Mouse (Mus musculus) limb, embryonic 15.5 days (tissue): ENCODE data around the gene Nlrc5. TPM values are rescaled to one million over a fixed set of nuclear protein-coding genes. Genes with fewer than 3 reads are reported as not detected.
"Not testable (repeated sequence)": the region's sequence is repeated elsewhere in the genome, so short reads cannot be mapped to it uniquely, and the experiment has no call there.

Source experiments
- ATAC-seq: fragments of 200-750 bp; cut with Nextera tagmentation; 2 replicates; pipeline ENCODE4 v1.8.0; 2017; ENCODE audit warnings: low read depth, moderate TSS enrichment; ENCODE audit not compliant: insufficient number of reproducible peaks, low FRiP score, low TSS enrichment
- H3K27ac ChIP-seq: fragments of 300-500 bp; sonication (generic); 2 replicates; pipeline ENCODE4 v1.5.1; 2015; ENCODE audit warnings: moderate library complexity, mild to moderate bottlenecking, inconsistent platforms
- H3K27me3 ChIP-seq: fragments of 300-500 bp; sonication (generic); 2 replicates; pipeline ENCODE4 v1.6.1; 2015; ENCODE audit warnings: inconsistent platforms
- H3K36me3 ChIP-seq: fragments of 300-500 bp; sonication (generic); 2 replicates; pipeline ENCODE4 v1.6.1; 2015; ENCODE audit warnings: inconsistent platforms
- H3K4me1 ChIP-seq: fragments of 300-500 bp; sonication (generic); 2 replicates; pipeline ENCODE4 v1.6.1; 2015; ENCODE audit warnings: inconsistent platforms
- H3K4me2 ChIP-seq: fragments of 300-500 bp; sonication (generic); 2 replicates; pipeline ENCODE4 v1.6.1; 2015; ENCODE audit warnings: mild to moderate bottlenecking, inconsistent platforms
- H3K4me3 ChIP-seq: fragments of 300-500 bp; sonication (generic); 2 replicates; pipeline ENCODE4 v1.5.1; 2015; ENCODE audit warnings: mild to moderate bottlenecking, inconsistent platforms
- H3K9ac ChIP-seq: fragments of 300-500 bp; sonication (generic); 2 replicates; pipeline ENCODE4 v1.6.1; 2015; ENCODE audit warnings: inconsistent platforms
- H3K9me3 ChIP-seq: fragments of 300-500 bp; sonication (generic); 2 replicates; pipeline ENCODE4 v1.6.1; 2016; ENCODE audit warnings: inconsistent platforms
- WGBS: fragments of 180-500 bp; shearing (Covaris S2); methylation state at CpG from one replicate; pipeline ENCODE4 v1.1.7; 2015; 5-methylcytosine and 5-hydroxymethylcytosine counted together
- polyA plus RNA-seq: library from polyadenylated mRNA; unstranded; fragments of >200 nt; fragmentation: Nextera tagmentation; extraction: Ambion mirVana; gene quantifications from 2 replicates; pipeline ENCODE4 v1.2.1, GENCODE M21; 2015

Gene Nlrc5
- polyA plus RNA-seq, 1 experiment from 2014 or later = 0.76 TPM

DNA sequence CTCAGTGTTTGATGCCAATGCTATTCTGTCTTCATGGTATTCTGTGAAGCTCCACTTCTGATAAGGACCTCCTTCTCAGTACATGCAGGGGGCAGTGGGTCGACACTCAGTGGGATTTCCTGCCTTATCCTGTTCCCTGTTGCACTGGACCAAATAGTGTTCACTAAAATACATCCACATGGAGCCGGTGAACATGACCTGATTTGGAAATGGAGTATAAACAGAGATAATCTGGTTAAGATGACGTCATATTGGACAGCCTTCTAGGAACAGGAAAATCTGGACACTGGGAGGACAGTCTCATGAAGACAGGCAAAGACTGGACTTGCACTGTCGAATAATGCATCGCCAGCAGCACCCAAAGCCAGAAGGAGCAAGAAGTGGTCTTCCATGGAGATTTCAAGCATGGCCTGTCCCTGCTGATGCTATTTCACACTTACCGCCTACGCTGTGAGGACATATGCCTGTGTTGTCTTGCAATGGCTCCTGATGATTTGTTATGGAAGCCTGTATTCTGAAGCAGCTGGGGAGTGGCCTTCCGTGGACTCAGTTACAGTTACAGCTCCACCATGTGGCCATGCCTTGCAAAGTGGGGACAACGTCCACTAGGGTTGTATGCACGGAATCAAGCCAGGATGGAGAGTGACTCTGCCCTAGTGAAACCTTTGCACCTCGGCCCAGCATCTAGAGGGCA is 37.0 kb upstream of the Nlrc5 start:
- H3K36me3 ChIP-seq = peaks cover 51% of the 10 kb centered on the region
- H3K9ac ChIP-seq = no peak overlapping the region
- no peaks in the 10 kb centered on the region for H3K4me1 ChIP-seq
- no peak overlapping the region for H3K4me3 ChIP-seq
- no peaks in the 10 kb centered on the region for H3K9me3 ChIP-seq
- ATAC-seq = no peak
- H3K27ac ChIP-seq = no peak overlapping the region
- no peaks in the 10 kb centered on the region for H3K27me3 ChIP-seq
- 65% methylated on average over 11 of the region's 11 CpGs for WGBS
- H3K4me2 ChIP-seq = no peak overlapping the region

DNA sequence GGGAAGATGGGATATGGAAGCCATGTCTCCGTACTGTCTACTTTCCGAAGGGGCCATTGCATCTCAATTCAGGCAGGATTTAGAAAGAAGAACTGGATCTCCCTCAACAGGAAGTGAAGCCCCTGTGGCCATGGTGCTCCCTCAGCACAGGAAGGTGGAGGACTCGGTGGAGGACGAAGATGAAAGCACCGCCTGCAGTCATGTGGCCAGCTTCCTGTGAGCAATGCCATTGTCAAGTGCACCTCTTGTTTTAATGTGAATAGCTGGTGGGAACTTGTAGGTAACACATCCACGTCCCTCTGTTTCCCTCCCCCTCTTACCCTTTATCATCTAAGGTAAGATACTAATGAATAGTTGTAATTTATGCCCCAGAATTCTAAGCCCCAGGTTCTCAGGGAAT is 35.6 kb upstream of the Nlrc5 start:
- no peaks in the 10 kb centered on the region for H3K27me3 ChIP-seq
- WGBS = 78% methylated on average over 6 of the region's 6 CpGs
- no peak overlapping the region for H3K4me3 ChIP-seq
- no peak for ATAC-seq
- no peaks in the 10 kb centered on the region for H3K9me3 ChIP-seq
- peaks cover 38% of the 10 kb centered on the region for H3K36me3 ChIP-seq
- no peaks in the 10 kb centered on the region for H3K4me1 ChIP-seq
- no peak overlapping the region for H3K4me2 ChIP-seq
- H3K9ac ChIP-seq = no peak overlapping the region
- no peak overlapping the region for H3K27ac ChIP-seq

DNA sequence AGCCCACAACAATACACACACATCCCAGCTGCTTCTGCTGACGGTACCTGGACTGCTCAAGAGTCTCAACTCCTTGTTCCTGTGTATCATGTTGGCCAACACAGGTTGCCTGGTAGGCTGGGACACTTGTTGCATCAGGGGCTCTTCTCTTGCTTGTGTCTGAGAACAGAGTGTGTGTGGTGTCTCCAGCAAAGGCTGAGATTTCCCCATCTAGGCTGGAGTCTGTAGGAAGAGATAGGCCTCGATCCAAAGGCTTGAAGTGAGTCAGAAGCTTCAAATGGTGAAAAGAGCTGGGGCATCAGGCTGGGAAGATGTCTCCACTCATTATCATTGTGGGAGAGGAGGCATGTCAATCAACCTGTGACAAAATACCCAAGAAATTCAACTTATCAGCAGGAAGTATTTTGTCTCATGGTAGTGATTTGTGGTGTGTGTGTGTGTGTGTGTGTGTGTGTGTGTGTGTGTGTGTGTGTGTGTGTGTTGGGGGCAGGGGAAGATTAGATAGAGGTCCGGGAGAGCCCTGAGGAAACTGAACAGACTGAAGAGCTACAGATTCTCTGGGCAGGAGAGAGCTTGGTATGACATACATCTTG is 34.7 kb upstream of the Nlrc5 start:
- H3K27ac ChIP-seq = no peak overlapping the region
- no peak overlapping the region for H3K9ac ChIP-seq
- peaks cover 30% of the 10 kb centered on the region for H3K36me3 ChIP-seq
- no peak overlapping the region for H3K4me2 ChIP-seq
- no peaks in the 10 kb centered on the region for H3K9me3 ChIP-seq
- no peaks in the 10 kb centered on the region for H3K27me3 ChIP-seq
- 83% methylated on average over 3 of the region's 3 CpGs for WGBS
- no peak overlapping the region for H3K4me3 ChIP-seq
- H3K4me1 ChIP-seq = no peaks in the 10 kb centered on the region
- ATAC-seq = no peak

DNA sequence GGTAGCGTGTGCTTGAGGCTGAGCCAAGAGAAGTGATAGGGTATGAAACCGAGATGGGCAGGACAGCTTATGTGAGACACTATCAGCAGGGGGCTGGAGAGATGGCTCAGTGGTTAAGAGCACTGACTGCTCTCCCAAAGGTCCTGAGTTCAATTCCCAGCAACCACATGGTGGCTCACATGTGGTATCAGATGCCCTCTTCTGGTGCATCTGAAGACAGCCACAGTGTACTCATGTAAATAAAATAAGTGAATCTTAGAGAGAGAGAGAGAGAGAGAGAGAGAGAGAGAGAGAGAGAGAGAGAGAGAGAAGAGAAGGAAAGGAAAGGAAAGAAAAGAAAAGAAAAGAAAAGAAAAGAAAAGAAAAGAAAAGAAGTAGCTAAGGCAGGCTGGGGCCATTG is 34.2 kb upstream of the Nlrc5 start:
- not testable (repeated sequence) for H3K9ac ChIP-seq, ATAC-seq, H3K9me3 ChIP-seq, H3K27me3 ChIP-seq, H3K27ac ChIP-seq, H3K4me3 ChIP-seq, H3K4me2 ChIP-seq, H3K4me1 ChIP-seq
- 80% methylated on average over 2 of the region's 2 CpGs for WGBS
- peaks cover 25% of the 10 kb centered on the region for H3K36me3 ChIP-seq

DNA sequence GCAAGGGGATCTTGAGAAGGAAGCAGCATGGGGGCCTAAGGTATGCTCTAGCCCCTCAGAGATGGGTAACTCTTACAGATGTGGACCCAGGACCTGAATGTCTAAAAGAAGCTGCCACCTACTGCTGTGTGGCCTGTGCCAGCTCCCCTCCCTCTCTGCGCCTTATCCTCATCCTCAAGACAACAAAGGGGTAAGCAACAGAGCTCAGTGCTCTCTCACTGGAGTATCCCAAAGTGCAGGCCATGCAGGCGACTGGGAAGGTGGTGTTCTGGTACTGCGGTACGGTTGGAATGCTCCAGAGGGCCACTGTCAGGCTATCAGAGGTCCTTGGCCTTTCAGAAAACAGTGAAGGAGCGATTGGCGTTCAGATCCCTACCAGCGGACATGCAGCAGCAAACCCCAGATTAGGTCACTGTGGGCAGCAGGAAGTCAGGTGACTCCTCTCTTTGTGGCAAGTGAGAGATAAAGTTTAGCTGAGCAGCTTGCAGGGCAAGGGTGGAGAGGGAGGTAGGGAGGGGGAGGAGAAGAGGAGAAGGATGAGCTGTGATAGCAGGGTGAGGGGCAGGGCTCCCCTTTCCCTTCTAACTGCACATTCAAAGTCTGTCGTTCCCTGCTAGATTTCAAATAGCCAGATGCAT is 25.6 kb upstream of the Nlrc5 start:
- Histone ChIP-seq H3K27me3 (no peaks in the 10 kb centered on the region), H3K4me1 (no peaks in the 10 kb centered on the region), H3K9me3 (no peaks in the 10 kb centered on the region), H3K4me2 (no peak overlapping the region), H3K36me3 (no peaks in the 10 kb centered on the region), H3K27ac (no peak overlapping the region), H3K4me3 (no peak overlapping the region), H3K9ac (no peak overlapping the region)
- 70% methylated on average over 8 of the region's 8 CpGs for WGBS
- no peak for ATAC-seq

DNA sequence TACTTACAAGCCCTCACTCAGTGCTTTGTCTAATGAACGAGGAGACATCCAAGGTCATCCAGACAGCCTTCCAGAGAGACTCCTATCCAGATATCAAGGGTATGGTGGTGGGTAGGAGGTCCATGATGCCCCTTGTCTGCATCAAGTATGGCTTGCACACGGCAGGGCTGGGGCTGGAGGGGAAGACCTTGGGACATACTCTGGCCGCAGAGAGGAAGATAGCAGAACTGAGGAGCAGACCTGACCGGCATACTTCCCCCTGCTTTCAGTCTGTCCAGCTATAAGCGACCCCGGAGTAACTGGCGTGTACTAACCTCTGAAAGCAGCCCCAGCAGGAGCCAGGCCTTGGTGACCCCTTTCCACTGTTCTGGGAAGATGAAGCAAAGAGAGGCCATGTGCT is 24.6 kb upstream of the Nlrc5 start:
- H3K4me1 ChIP-seq = no peaks in the 10 kb centered on the region
- H3K4me2 ChIP-seq = no peak overlapping the region
- WGBS = 91% methylated on average over 7 of the region's 7 CpGs
- H3K27ac ChIP-seq = no peak overlapping the region
- H3K27me3 ChIP-seq = no peaks in the 10 kb centered on the region
- no peaks in the 10 kb centered on the region for H3K36me3 ChIP-seq
- no peak for ATAC-seq
- no peak overlapping the region for H3K4me3 ChIP-seq
- no peak overlapping the region for H3K9ac ChIP-seq
- H3K9me3 ChIP-seq = no peaks in the 10 kb centered on the region

DNA sequence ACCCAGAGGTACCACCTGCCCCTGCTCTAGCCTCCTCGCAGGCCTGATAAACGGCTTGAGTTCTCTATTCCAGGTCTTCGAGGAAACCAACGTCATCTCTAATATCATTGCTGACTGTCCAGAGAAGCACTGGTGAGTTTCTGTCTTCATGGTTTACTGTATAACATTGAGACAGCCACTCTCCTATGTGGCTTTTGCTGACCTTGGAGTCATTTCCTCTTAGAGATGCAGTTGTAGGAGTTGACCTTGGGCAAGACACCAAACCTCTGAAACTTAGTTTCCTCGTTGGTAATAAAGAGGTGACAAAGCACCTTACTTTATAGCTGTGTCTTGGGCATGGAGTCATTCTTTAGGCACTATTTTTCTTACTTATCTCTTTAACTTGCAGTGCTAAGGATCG is 21.6 kb upstream of the Nlrc5 start:
- Histone ChIP-seq H3K4me1 (no peaks in the 10 kb centered on the region), H3K9ac (no peak overlapping the region), H3K27me3 (no peaks in the 10 kb centered on the region), H3K4me3 (no peak overlapping the region), H3K9me3 (no peaks in the 10 kb centered on the region), H3K4me2 (no peak overlapping the region), H3K27ac (no peak overlapping the region), H3K36me3 (no peaks in the 10 kb centered on the region)
- ATAC-seq = no peak
- 80% methylated on average over 6 of the region's 6 CpGs for WGBS

DNA sequence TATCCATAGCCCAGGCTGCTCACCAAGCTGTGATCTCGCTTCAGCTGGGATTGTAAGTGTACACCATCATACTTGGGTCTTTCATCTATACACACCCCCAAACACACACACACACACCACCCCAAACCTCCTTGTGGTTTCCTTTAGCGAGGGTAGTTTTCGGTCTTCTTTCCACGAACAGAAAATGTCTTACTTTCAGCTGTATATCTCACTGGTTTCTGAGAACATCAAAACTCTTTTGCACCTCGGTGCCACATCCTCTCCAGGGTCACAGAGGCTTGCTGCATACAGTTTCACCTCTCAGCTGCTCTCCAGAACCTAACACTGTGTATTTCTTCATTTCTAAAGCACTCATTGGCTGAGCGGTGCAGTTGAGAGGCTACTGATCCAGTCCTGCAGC is 20.6 kb upstream of the Nlrc5 start:
- no peak for ATAC-seq
- 79% methylated on average over 6 of the region's 6 CpGs for WGBS

DNA sequence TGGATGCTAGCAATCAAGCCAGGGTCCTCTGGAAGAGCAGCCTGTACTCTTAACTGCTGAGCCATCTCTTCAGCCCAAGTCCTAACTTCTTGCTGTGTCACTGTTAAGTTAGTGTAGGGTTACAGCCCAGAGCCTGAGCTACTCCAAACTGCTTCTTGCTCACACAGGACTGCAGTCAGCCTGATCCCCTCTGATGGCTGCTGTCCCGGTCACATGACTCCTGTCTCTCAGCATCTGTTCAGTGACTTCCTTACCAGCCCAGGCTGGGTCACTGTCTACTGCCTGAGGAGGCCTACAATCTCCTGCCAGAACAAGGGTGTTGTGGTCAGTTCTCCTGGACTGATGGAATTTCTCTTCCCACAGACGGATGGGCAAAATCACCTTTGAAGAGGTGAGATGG is 18.9 kb upstream of the Nlrc5 start:
- no peaks in the 10 kb centered on the region for H3K9me3 ChIP-seq
- WGBS = 58% methylated on average over 2 of the region's 2 CpGs
- H3K27ac ChIP-seq = no peak overlapping the region
- no peaks in the 10 kb centered on the region for H3K36me3 ChIP-seq
- H3K4me3 ChIP-seq = no peak overlapping the region
- H3K4me1 ChIP-seq = no peaks in the 10 kb centered on the region
- 0 out of 2 replicates have a peak, but pooled peaks have one; percentile 61 for ATAC-seq
- H3K4me2 ChIP-seq = no peak overlapping the region
- no peak overlapping the region for H3K9ac ChIP-seq
- H3K27me3 ChIP-seq = no peaks in the 10 kb centered on the region

More for the DNA sequence above, 20.6 kb upstream of the Nlrc5 start:
- H3K4me2 ChIP-seq = no peak overlapping the region
- no peaks in the 10 kb centered on the region for H3K27me3 ChIP-seq
- no peaks in the 10 kb centered on the region for H3K9me3 ChIP-seq
- no peaks in the 10 kb centered on the region for H3K4me1 ChIP-seq
- H3K27ac ChIP-seq = no peak overlapping the region
- H3K9ac ChIP-seq = no peak overlapping the region
- H3K4me3 ChIP-seq = no peak overlapping the region
- H3K36me3 ChIP-seq = no peaks in the 10 kb centered on the region

DNA sequence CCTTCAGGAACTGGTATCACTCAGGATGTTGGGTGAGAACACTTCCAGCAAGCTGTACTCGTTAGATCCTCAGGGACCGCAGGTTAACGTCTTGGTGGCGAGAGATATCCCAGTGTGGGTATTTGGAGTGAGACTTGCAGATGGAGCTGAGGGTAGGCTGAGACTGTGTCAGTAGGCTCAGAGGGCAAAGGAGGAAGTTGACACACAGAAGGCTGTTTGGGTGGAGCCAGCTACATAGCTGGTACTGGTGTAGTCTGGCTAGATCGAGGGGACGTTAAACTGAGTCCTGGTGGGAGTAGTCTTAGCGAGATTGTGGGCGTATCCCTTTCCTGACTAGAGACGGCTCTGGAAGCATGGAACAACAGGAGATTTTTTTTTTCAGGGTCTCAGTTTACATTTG is 16.1 kb upstream of the Nlrc5 start:
- no peak for ATAC-seq
- H3K27ac ChIP-seq = no peak overlapping the region
- 59% methylated on average over 9 of the region's 9 CpGs for WGBS
- H3K4me2 ChIP-seq = no peak overlapping the region
- no peaks in the 10 kb centered on the region for H3K9me3 ChIP-seq
- H3K4me3 ChIP-seq = no peak overlapping the region
- no peaks in the 10 kb centered on the region for H3K36me3 ChIP-seq
- no peaks in the 10 kb centered on the region for H3K27me3 ChIP-seq
- H3K4me1 ChIP-seq = no peaks in the 10 kb centered on the region
- no peak overlapping the region for H3K9ac ChIP-seq

DNA sequence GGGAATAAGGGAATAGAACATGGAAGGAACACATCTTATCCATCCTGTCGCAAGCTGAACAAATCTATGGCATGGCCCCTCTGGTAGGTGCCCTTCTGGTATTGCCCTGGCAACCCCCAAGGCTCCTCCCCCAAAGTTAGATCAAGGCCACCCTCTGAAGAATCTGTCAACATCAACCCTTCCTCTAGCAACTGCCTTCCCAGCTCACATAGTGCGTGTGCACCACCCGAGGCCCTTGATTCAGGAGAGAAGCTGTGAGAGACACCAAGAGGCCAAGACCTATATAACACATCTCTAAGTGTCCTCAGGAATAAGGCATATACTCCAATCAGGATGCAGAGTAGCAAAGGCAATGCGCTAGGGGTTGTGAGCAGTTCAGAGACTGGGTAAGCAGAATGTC is 11.9 kb upstream of the Nlrc5 start:
- Histone ChIP-seq H3K9me3 (no peaks in the 10 kb centered on the region), H3K27ac (no peak overlapping the region), H3K4me2 (no peak overlapping the region), H3K4me3 (no peak overlapping the region), H3K27me3 (no peaks in the 10 kb centered on the region), H3K4me1 (no peaks in the 10 kb centered on the region), H3K9ac (no peak overlapping the region), H3K36me3 (no peaks in the 10 kb centered on the region)
- 83% methylated on average over 4 of the region's 4 CpGs for WGBS
- no peak for ATAC-seq

DNA sequence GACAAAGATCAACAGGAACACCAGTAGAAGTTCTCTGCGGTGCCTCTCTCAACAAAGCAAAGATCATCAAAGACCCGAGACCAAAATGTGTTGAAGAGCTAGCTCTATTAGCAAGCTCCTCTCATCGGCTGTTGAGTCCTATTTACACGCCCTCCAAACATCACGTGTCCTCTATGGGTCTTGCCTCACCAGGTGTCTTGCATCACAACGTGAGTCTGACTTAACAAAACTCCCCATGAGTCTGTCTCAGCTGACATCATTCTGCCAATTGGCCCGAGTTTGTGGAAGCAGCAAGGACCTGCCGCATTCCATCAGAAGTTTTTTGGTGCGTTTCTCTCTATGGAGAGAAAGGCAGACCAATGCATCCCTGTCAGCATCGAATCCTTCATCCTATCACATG is 6.2 kb upstream of the Nlrc5 start:
- ATAC-seq = no peak
- no peaks in the 10 kb centered on the region for H3K4me1 ChIP-seq

More for the DNA sequence above, 6.2 kb upstream of the Nlrc5 start:
- no peaks in the 10 kb centered on the region for H3K36me3 ChIP-seq
- H3K27me3 ChIP-seq = no peaks in the 10 kb centered on the region; the same call in 1 of the 2 replicates
- no peak overlapping the region for H3K4me3 ChIP-seq
- H3K9ac ChIP-seq = no peak overlapping the region
- no peak overlapping the region for H3K27ac ChIP-seq
- 57% methylated on average over 10 of the region's 10 CpGs for WGBS
- H3K4me2 ChIP-seq = no peak overlapping the region
- no peaks in the 10 kb centered on the region for H3K9me3 ChIP-seq
